Mouse (Mus musculus) liver, embryonic 16.5 days (tissue): Measurements from ENCODE around the gene Mgat1. TPM values are rescaled to one million over a fixed set of nuclear protein-coding genes. Genes with fewer than 3 reads are reported as not detected.
"Not testable (repeated sequence)": the region's sequence is repeated elsewhere in the genome, so short reads cannot be mapped to it uniquely, and the experiment has no call there.

Experiments used
- ATAC-seq: fragments of 200-750 bp; cut with Nextera tagmentation; 2 replicates; pipeline ENCODE4 v1.8.0; 2017; ENCODE audit warnings: low read depth, mild to moderate bottlenecking, moderate number of reproducible peaks, moderate library complexity
- H3K27ac ChIP-seq: fragments of 300-500 bp; sonication (generic); 2 replicates; pipeline ENCODE4 v1.5.1; 2014; ENCODE audit warnings: mild to moderate bottlenecking, low read length
- H3K27me3 ChIP-seq: fragments of 300-500 bp; sonication (generic); 2 replicates; pipeline ENCODE4 v1.6.1; 2014; ENCODE audit warnings: low read depth, low read length, mixed read lengths; ENCODE audit not compliant: control insufficient read depth, insufficient read depth
- H3K36me3 ChIP-seq: fragments of 300-500 bp; sonication (generic); 2 replicates; pipeline ENCODE4 v1.6.1; 2014; ENCODE audit warnings: mild to moderate bottlenecking; ENCODE audit not compliant: control insufficient read depth, insufficient read depth
- H3K4me1 ChIP-seq: fragments of 300-500 bp; sonication (generic); 2 replicates; pipeline ENCODE4 v1.6.1; 2014; ENCODE audit warnings: low read depth, low read length, mixed read lengths; ENCODE audit not compliant: control insufficient read depth
- H3K4me2 ChIP-seq: fragments of 300-500 bp; sonication (generic); 2 replicates; pipeline ENCODE4 v1.6.1; 2014; ENCODE audit warnings: low read depth, low read length, mixed read lengths
- H3K4me3 ChIP-seq: fragments of 300-500 bp; sonication (generic); 2 replicates; pipeline ENCODE4 v1.5.1; 2014; ENCODE audit warnings: low read depth, mild to moderate bottlenecking, low read length
- H3K9ac ChIP-seq: fragments of 300-500 bp; sonication (generic); 2 replicates; pipeline ENCODE4 v1.6.1; 2014; ENCODE audit warnings: low read depth, low read length
- H3K9me3 ChIP-seq: fragments of 300-500 bp; sonication (generic); replicated peaks from 2 replicates; pipeline ENCODE4 v1.6.1; 2016; ENCODE audit warnings: low read length; ENCODE audit not compliant: control insufficient read depth
- WGBS: fragments of 180-500 bp; shearing (Covaris S2); extraction: QIAGEN DNeasy Blood & Tissue Kit; methylation state at CpG from one replicate; pipeline ENCODE4 v1.1.7; 2014; ENCODE audit not compliant: insufficient replicate concordance; 5-methylcytosine and 5-hydroxymethylcytosine counted together
- polyA plus RNA-seq: library from polyadenylated mRNA; unstranded; fragments of >200 nt; fragmentation: Nextera tagmentation; extraction: Ambion mirVana; gene quantifications from 2 replicates; pipeline ENCODE4 v1.2.1, GENCODE M21; 2015

Mgat1 gene
- polyA plus RNA-seq, 1 experiment from 2014 or later, result 41.5 TPM

- not testable (repeated sequence) for H3K4me3 ChIP-seq, H3K27ac ChIP-seq, H3K36me3 ChIP-seq, H3K4me1 ChIP-seq, ATAC-seq, H3K27me3 ChIP-seq, H3K9me3 ChIP-seq, H3K9ac ChIP-seq, H3K4me2 ChIP-seq
- WGBS, result 26% methylated on average over 1 of the region's 1 CpGs
Observed at GRCm38 (mm10) chr11:49284982-49285381, 41.0 kb downstream of the Mgat1 start, which contains the start of gene Olfr1392. Olfr1392 (plus strand) TSS chr11:49285282.

- no peaks in the 10 kb centered on the region for H3K4me1 ChIP-seq
- whole genome bisulfite sequencing, result 46% methylated on average over 2 of the region's 2 CpGs
- no peak overlapping the region for H3K4me3 ChIP-seq
- H3K9ac ChIP-seq, result no peak overlapping the region
- no peaks in the 10 kb centered on the region for H3K27me3 ChIP-seq
- no peak overlapping the region for H3K4me2 ChIP-seq
- H3K9me3 ChIP-seq, result no peaks in the 10 kb centered on the region
- no peak for ATAC-seq
- H3K27ac ChIP-seq, result no peak overlapping the region
- no peaks in the 10 kb centered on the region for H3K36me3 ChIP-seq
Observed at GRCm38 (mm10) chr11:49287251-49287650, 43.3 kb downstream of the Mgat1 start.

GRCm38 (mm10) chr11:49292777-49293176 lies 48.8 kb downstream of the Mgat1 start:
- no peak for ATAC-seq
- Histone ChIP-seq H3K27me3 (no peaks in the 10 kb centered on the region), H3K4me1 (no peaks in the 10 kb centered on the region), H3K27ac (no peak overlapping the region), H3K9me3 (no peaks in the 10 kb centered on the region), H3K9ac (no peak overlapping the region), H3K36me3 (no peaks in the 10 kb centered on the region), H3K4me3 (no peak overlapping the region), H3K4me2 (no peak overlapping the region)
- 48% methylated on average over 3 of the region's 3 CpGs for WGBS

GRCm38 (mm10) chr11:49304441-49304840 lies 60.5 kb downstream of the Mgat1 start, which contains the start of gene Olfr10:
Olfr10 (plus strand) TSS chr11:49304741.
- no peaks in the 10 kb centered on the region for H3K36me3 ChIP-seq
- no peak within 1 kb of the TSS for H3K9ac ChIP-seq
- H3K4me3 ChIP-seq, result no peak within 1 kb of the TSS
- H3K4me2 ChIP-seq, result no peak within 1 kb of the TSS
- no peaks in the 10 kb centered on the region for H3K4me1 ChIP-seq
- no peak within 1 kb of the TSS for H3K27ac ChIP-seq
- no peaks in the 10 kb centered on the region for H3K9me3 ChIP-seq
- no peaks in the 10 kb centered on the region for H3K27me3 ChIP-seq
- ATAC-seq, result no peak

GRCm38 (mm10) chr11:49308547-49308946 lies 64.6 kb downstream of the Mgat1 start:
- not testable (repeated sequence) for H3K36me3 ChIP-seq, H3K9ac ChIP-seq, ATAC-seq, H3K4me2 ChIP-seq, H3K27ac ChIP-seq, H3K27me3 ChIP-seq, H3K9me3 ChIP-seq, H3K4me1 ChIP-seq, H3K4me3 ChIP-seq
- WGBS, result 42% methylated on average over 5 of the region's 5 CpGs

Other genes with a start within 250 kb of the Mgat1 start
- 1.3 and 1.5 TPM in 2 replicates for gene 9930111J21Rik2, start 192.9 kb upstream of the Mgat1 start, polyA plus RNA-seq
- gene Tgtp2, start 180.0 kb upstream of the Mgat1 start, polyA plus RNA-seq, result 0.35 and 0.57 TPM in 2 replicates
- gene Ifi47, start 167.6 kb upstream of the Mgat1 start, polyA plus RNA-seq, result 7.0 and 7.9 TPM in 2 replicates
- not detected in 2 replicates for gene Olfr1396, start 129.3 kb upstream of the Mgat1 start, polyA plus RNA-seq
- not detected in 2 replicates for gene Olfr1395, start 101.9 kb upstream of the Mgat1 start, polyA plus RNA-seq
- gene Olfr1394, start 89.8 kb upstream of the Mgat1 start, polyA plus RNA-seq, result not detected in 2 replicates
- 1.3 and 1.4 TPM in 2 replicates for gene Btnl9, start 57.0 kb upstream of the Mgat1 start, polyA plus RNA-seq
- gene Zfp62, start 40.9 kb upstream of the Mgat1 start, polyA plus RNA-seq, result 11.1 and 11.7 TPM in 2 replicates
- 0.06 TPM in 1 of 2 replicates, not detected in the other for gene Olfr1393, start 34.1 kb downstream of the Mgat1 start, polyA plus RNA-seq
- gene Olfr1392, start 41.1 kb downstream of the Mgat1 start, polyA plus RNA-seq, result not detected in 2 replicates
- not detected in 2 replicates for gene Olfr10, start 60.5 kb downstream of the Mgat1 start, polyA plus RNA-seq
- not detected in 2 replicates for gene Olfr1391, start 78.6 kb downstream of the Mgat1 start, polyA plus RNA-seq
- not detected in 2 replicates for gene Olfr1390, start 91.0 kb downstream of the Mgat1 start, polyA plus RNA-seq
- gene Olfr1389, start 178.9 kb downstream of the Mgat1 start, polyA plus RNA-seq, result not detected in 2 replicates
- gene Olfr1388, start 192.4 kb downstream of the Mgat1 start, polyA plus RNA-seq, result 0.02 TPM in 1 of 2 replicates, not detected in the other
- gene Olfr1387, start 211.2 kb downstream of the Mgat1 start, polyA plus RNA-seq, result not detected in 2 replicates
- not detected in 2 replicates for gene Olfr1386, start 220.9 kb downstream of the Mgat1 start, polyA plus RNA-seq
- gene Olfr1385, start 244.9 kb downstream of the Mgat1 start, polyA plus RNA-seq, result not detected in 2 replicates